Mouse (Mus musculus) CH12.LX (cell line): ENCODE data around the gene Sowahb. TPM values are rescaled to one million over a fixed set of nuclear protein-coding genes. Genes with fewer than 3 reads are reported as not detected.

ENCODE experiments used
- DNase-seq: peaks from one replicate; pipeline ENCODE4 v3.0.0-alpha.2; 2013; ENCODE audit errors: extremely low read depth
- H3K27ac ChIP-seq: 2 replicates; pipeline ENCODE4 v1.5.1; 2012; ENCODE audit warnings: low read depth, mild to moderate bottlenecking, control low read depth, moderate library complexity; ENCODE audit not compliant: insufficient read depth
- H3K27me3 ChIP-seq: replicated peaks from 2 replicates; pipeline ENCODE3; 2012; ENCODE audit warnings: inconsistent platforms
- H3K36me3 ChIP-seq, 2 experiments: replicated peaks in 1 of 2; 2 replicates each; pipeline versions ENCODE3 to v1.6.1; 2012; ENCODE audit warnings: inconsistent platforms in 1 of 2, low read length in 1 of 2, mild to moderate bottlenecking in 1 of 2, mixed read lengths in 1 of 2, moderate library complexity in 1 of 2; ENCODE audit not compliant: control insufficient read depth in 1 of 2, insufficient read depth in 1 of 2
- H3K4me1 ChIP-seq, 2 experiments: 2 replicates each; pipeline ENCODE4 v1.6.1; 2012; ENCODE audit warnings: inconsistent platforms in 1 of 2, moderate library complexity in 1 of 2; ENCODE audit not compliant: insufficient read depth in 2 of 2, control insufficient read depth in 1 of 2
- H3K4me2 ChIP-seq: 2 replicates; pipeline ENCODE4 v1.6.1; 2012; ENCODE audit warnings: low read depth, mild to moderate bottlenecking, control low read depth; ENCODE audit not compliant: poor library complexity, insufficient read depth, severe bottlenecking
- H3K4me3 ChIP-seq, 3 experiments: fragments of 150-350 bp in 1 of 3; sonication (generic) in 1 of 3; replicated peaks in 1 of 3; 2 replicates each; pipeline versions ENCODE3 to v1.5.1; 2011 to 2012; ENCODE audit warnings: low read depth in 2 of 3, low read length in 2 of 3, mild to moderate bottlenecking in 2 of 3, moderate library complexity in 2 of 3, control low read depth in 1 of 3, improper control_type of control experiment in 1 of 3, inconsistent platforms in 1 of 3, mixed read lengths in 1 of 3; ENCODE audit not compliant: poor library complexity in 1 of 3
- H3K79me2 ChIP-seq: replicated peaks from 2 replicates; pipeline ENCODE4 v1.6.1; 2012; ENCODE audit warnings: mild to moderate bottlenecking, moderate library complexity; ENCODE audit not compliant: control insufficient read depth, poor library complexity, insufficient read depth, severe bottlenecking; ENCODE audit errors: extremely low read depth
- H3K9ac ChIP-seq: 2 replicates; pipeline ENCODE4 v1.6.1; 2012; ENCODE audit warnings: low read depth, mild to moderate bottlenecking, control low read depth, moderate library complexity; ENCODE audit not compliant: insufficient read depth
- H3K9me3 ChIP-seq: replicated peaks from 2 replicates; pipeline ENCODE3; 2012; ENCODE audit warnings: low read length, inconsistent platforms, mixed read lengths
- BHLHE40 ChIP-seq: IDR thresholded peaks from 2 replicates; pipeline ENCODE4 v1.6.1; 2011; ENCODE audit warnings: mild to moderate bottlenecking, low read depth, low read length, improper control_type of control experiment
- CHD1 ChIP-seq: IDR thresholded peaks from 2 replicates; pipeline ENCODE4 v1.6.1; 2012; ENCODE audit warnings: low read depth, low read length, improper control_type of control experiment, inconsistent platforms
- CHD2 ChIP-seq: IDR thresholded peaks from 2 replicates; pipeline ENCODE4 v1.6.1; 2011; ENCODE audit warnings: low read length, improper control_type of control experiment
- E2F4 ChIP-seq: IDR thresholded peaks from 2 replicates; pipeline ENCODE4 v1.6.1; 2011; ENCODE audit warnings: low read depth, low read length, improper control_type of control experiment; ENCODE audit not compliant: insufficient replicate concordance
- ELF1 ChIP-seq: IDR thresholded peaks from 2 replicates; pipeline ENCODE4 v1.6.1; 2014; ENCODE audit warnings: low read depth, mild to moderate bottlenecking, inconsistent platforms, low read length, improper control_type of control experiment
- ETS1 ChIP-seq: conservative IDR thresholded peaks from 2 replicates; pipeline ENCODE4 v1.6.1; 2012; ENCODE audit warnings: low read depth, mild to moderate bottlenecking, inconsistent platforms, low read length, improper control_type of control experiment, moderate library complexity
- GABPA ChIP-seq: IDR thresholded peaks from 2 replicates; pipeline ENCODE4 v1.6.1; 2012; ENCODE audit warnings: low read depth, low read length, improper control_type of control experiment, inconsistent platforms; ENCODE audit not compliant: insufficient replicate concordance
- HCFC1 ChIP-seq: IDR thresholded peaks from 2 replicates; pipeline ENCODE4 v1.6.1; 2012; ENCODE audit warnings: low read depth, mild to moderate bottlenecking, inconsistent platforms, low read length, improper control_type of control experiment
- IRF4 ChIP-seq: IDR thresholded peaks from 2 replicates; pipeline ENCODE4 v1.6.1; 2014; ENCODE audit warnings: low read depth, mild to moderate bottlenecking, inconsistent platforms, low read length, improper control_type of control experiment
- JUN ChIP-seq: IDR thresholded peaks from 2 replicates; pipeline ENCODE4 v1.6.1; 2011; ENCODE audit warnings: low read depth, mild to moderate bottlenecking, low read length, improper control_type of control experiment, moderate library complexity; ENCODE audit not compliant: insufficient read depth
- KAT2A ChIP-seq: IDR thresholded peaks from 2 replicates; pipeline ENCODE4 v1.6.1; 2012; ENCODE audit warnings: low read length, improper control_type of control experiment, inconsistent platforms; ENCODE audit not compliant: insufficient replicate concordance
- MAFK ChIP-seq: IDR thresholded peaks from 2 replicates; pipeline ENCODE4 v1.6.1; 2011; ENCODE audit warnings: low read length, improper control_type of control experiment; ENCODE audit not compliant: insufficient replicate concordance
- MAX ChIP-seq: IDR thresholded peaks from 2 replicates; pipeline ENCODE4 v1.6.1; 2011; ENCODE audit warnings: low read length, improper control_type of control experiment
- MEF2A ChIP-seq: IDR thresholded peaks from 2 replicates; pipeline ENCODE4 v1.6.1; 2014; ENCODE audit warnings: low read depth, mild to moderate bottlenecking, inconsistent platforms, low read length, improper control_type of control experiment, borderline replicate concordance
- MXI1 ChIP-seq: IDR thresholded peaks from 2 replicates; pipeline ENCODE4 v1.6.1; 2011; ENCODE audit warnings: mild to moderate bottlenecking, low read depth, low read length, improper control_type of control experiment
- MYC ChIP-seq: IDR thresholded peaks from 2 replicates; pipeline ENCODE4 v1.6.1; 2011; ENCODE audit warnings: low read depth, mild to moderate bottlenecking, improper control_type of control experiment, low read length
- NELFE ChIP-seq: IDR thresholded peaks from 2 replicates; pipeline ENCODE4 v1.6.1; 2011; ENCODE audit warnings: low read depth, low read length, improper control_type of control experiment
- RCOR1 ChIP-seq: conservative IDR thresholded peaks from 2 replicates; pipeline ENCODE4 v1.6.1; 2012; ENCODE audit warnings: low read depth, mild to moderate bottlenecking, inconsistent platforms, low read length, improper control_type of control experiment
- SIN3A ChIP-seq: IDR thresholded peaks from 2 replicates; pipeline ENCODE4 v1.6.1; 2012; ENCODE audit warnings: low read length, improper control_type of control experiment, inconsistent platforms
- SMC3 ChIP-seq: IDR thresholded peaks from 2 replicates; pipeline ENCODE4 v1.6.1; 2011; ENCODE audit warnings: low read depth, low read length, improper control_type of control experiment
- TBP ChIP-seq: conservative IDR thresholded peaks from 2 replicates; pipeline ENCODE4 v1.6.1; 2011; ENCODE audit warnings: low read depth, low read length, improper control_type of control experiment
- TCF12 ChIP-seq: IDR thresholded peaks from 2 replicates; pipeline ENCODE4 v1.6.1; 2014; ENCODE audit warnings: low read depth, mild to moderate bottlenecking, inconsistent platforms, low read length, improper control_type of control experiment
- USF2 ChIP-seq: conservative IDR thresholded peaks from 2 replicates; pipeline ENCODE4 v1.6.1; 2011; ENCODE audit warnings: low read depth, low read length, improper control_type of control experiment
- ZC3H11A ChIP-seq: IDR thresholded peaks from 2 replicates; pipeline ENCODE4 v1.6.1; 2012; ENCODE audit warnings: low read depth, mild to moderate bottlenecking, inconsistent platforms, low read length, improper control_type of control experiment
- ZKSCAN1 ChIP-seq: IDR thresholded peaks from 2 replicates; pipeline ENCODE4 v1.6.1; 2012; ENCODE audit warnings: low read depth, inconsistent platforms, low read length, improper control_type of control experiment, borderline replicate concordance
- ZMIZ1 ChIP-seq: IDR thresholded peaks from 2 replicates; pipeline ENCODE4 v1.6.1; 2012; ENCODE audit warnings: low read depth, mild to moderate bottlenecking, inconsistent platforms, low read length, improper control_type of control experiment
- ZNF384 ChIP-seq: IDR thresholded peaks from 2 replicates; pipeline ENCODE4 v1.6.1; 2012; ENCODE audit warnings: low read depth, low read length, improper control_type of control experiment, inconsistent platforms
- dilution Hi-C: fragments of 300-500 bp; cut with MboI; formaldehyde crosslinking; loops from 2 replicates; pipeline ENCODE4 v1.14.3; 2020; ENCODE audit warnings: low sequenced_read_pairs; ENCODE audit not compliant: extremely low pct_unique_long_range_greater_than_20kb, extremely low pct_ligation_motif_present
- in situ Hi-C: fragments of 300-500 bp; cut with MboI; formaldehyde crosslinking; loops from 3 replicates; pipeline ENCODE4 v1.14.3; 2019; ENCODE audit warnings: low sequenced_read_pairs, low pct_ligation_motif_present, low pct_unique_long_range_greater_than_20kb, mixed read lengths
- polyA plus RNA-seq: library from polyadenylated mRNA; unstranded; fragments of >175 nt; gene quantifications from 2 replicates; pipeline ENCODE4 v1.2.1, GENCODE M21; 2012; ENCODE audit warnings: low read depth; ENCODE audit not compliant: insufficient read length
- total RNA-seq, 2 experiments: library from RNA; depleted of rRNA; stranded (reverse); fragments of 300-350 nt in 1 of 2; fragments of >200 nt in 1 of 2; gene quantifications; 2 replicates each; pipeline ENCODE4 v1.2.3; 2012 to 2014

Sowahb gene
- total and polyA plus RNA-seq, 3 experiments, result not detected

GRCm38 (mm10) chr5:93041276-93041675, 3.5 kb downstream of the Sowahb start:
- no peak for TF ChIP-seq ZMIZ1
- TF ChIP-seq SMC3, result no peak
- TF ChIP-seq USF2, result no peak
- no peak for TF ChIP-seq MXI1
- TF ChIP-seq GABPA, result no peak
- no peak for TF ChIP-seq ZKSCAN1
- TF ChIP-seq SIN3A, result no peak
- TF ChIP-seq ETS1, result no peak
- no peak for TF ChIP-seq KAT2A
- TF ChIP-seq MAX, result no peak
- no peak for TF ChIP-seq HCFC1
- no peak for TF ChIP-seq ZNF384
- TF ChIP-seq MAFK, result no peak
- no peak for TF ChIP-seq TBP
- no peak for TF ChIP-seq ZC3H11A
- TF ChIP-seq MYC, result no peak
- TF ChIP-seq IRF4, result no peak
- TF ChIP-seq CHD1, result no peak
- TF ChIP-seq, all 38 proteins: peak for 0
- H3K4me1 ChIP-seq, result no peaks in the 10 kb centered on the region; a peak in 1 of 4 replicates
- H3K9ac ChIP-seq, result no peak overlapping the region
- no peak overlapping the region for H3K27ac ChIP-seq
- no peak overlapping the region for H3K4me3 ChIP-seq
- no peak for DNase-seq
- no peaks in the 10 kb centered on the region for H3K79me2 ChIP-seq
- H3K9me3 ChIP-seq, result peaks cover 6% of the 10 kb centered on the region
- no peaks in the 10 kb centered on the region for H3K27me3 ChIP-seq
- dilution Hi-C loops, result no loop called here
- H3K4me2 ChIP-seq, result no peak overlapping the region
- H3K36me3 ChIP-seq, result no peaks in the 10 kb centered on the region
- in situ Hi-C loops, result no loop called here

DNA sequence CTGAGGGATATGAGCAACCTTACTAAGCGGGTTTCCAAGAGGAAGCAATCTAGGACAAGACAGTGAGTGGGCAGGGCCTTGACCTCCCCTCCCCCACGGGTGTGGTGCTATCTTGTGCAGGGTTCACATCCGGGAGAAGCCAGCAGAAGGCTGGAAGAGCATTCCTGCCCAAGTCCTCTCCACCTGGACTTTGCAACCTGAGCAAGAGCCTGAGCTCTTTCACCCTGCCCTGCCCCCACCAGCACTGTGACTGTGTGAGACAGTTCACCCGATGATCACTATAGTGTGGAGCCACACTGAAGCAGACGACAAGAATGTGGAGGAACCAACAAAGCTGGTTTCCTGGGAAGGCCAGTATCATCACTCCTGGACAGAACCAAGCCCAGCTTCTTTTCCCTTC, 4.7 kb downstream of the Sowahb start:
- H3K4me3 ChIP-seq, result no peak overlapping the region
- TF ChIP-seq MEF2A (no peak), RCOR1 (no peak), ELF1 (no peak), ZKSCAN1 (no peak), NELFE (no peak), ETS1 (no peak), CHD2 (no peak), BHLHE40 (no peak), ZC3H11A (no peak), MAX (no peak), TCF12 (no peak), JUN (no peak), ZNF384 (no peak), E2F4 (no peak)
- dilution Hi-C loops (no loop called here), in situ Hi-C loops (no loop called here)
- no peak overlapping the region for H3K27ac ChIP-seq
- peaks cover 6% of the 10 kb centered on the region for H3K9me3 ChIP-seq
- H3K9ac ChIP-seq, result no peak overlapping the region
- DNase-seq, result no peak
- no peaks in the 10 kb centered on the region; a peak in 1 of 4 replicates for H3K4me1 ChIP-seq
- no peaks in the 10 kb centered on the region for H3K36me3 ChIP-seq
- H3K79me2 ChIP-seq, result no peaks in the 10 kb centered on the region
- no peaks in the 10 kb centered on the region for H3K27me3 ChIP-seq
- no peak overlapping the region for H3K4me2 ChIP-seq
